Mouse (Mus musculus): ENCODE data around the gene Kcnk5.

GRCm38 (mm10) chr14:20183701-20184100 is 2.1 kb upstream of the Kcnk5 start:
- TF ChIP-seq CTCF (IDR thresholded peaks at IDR 0.05; ENCODE audit: insufficient read depth, low read depth, low read length) (no peak), POLR2A (IDR thresholded peaks at IDR 0.05; ENCODE audit: insufficient read depth, low read depth, low read length) (no peak)
